Mouse (Mus musculus): ENCODE data around the gene Slc36a2.
"Not testable (repeated sequence)": the region's sequence is repeated elsewhere in the genome, so short reads cannot be mapped to it uniquely, and the experiment has no call there.

The Slc36a2 gene

DNA sequence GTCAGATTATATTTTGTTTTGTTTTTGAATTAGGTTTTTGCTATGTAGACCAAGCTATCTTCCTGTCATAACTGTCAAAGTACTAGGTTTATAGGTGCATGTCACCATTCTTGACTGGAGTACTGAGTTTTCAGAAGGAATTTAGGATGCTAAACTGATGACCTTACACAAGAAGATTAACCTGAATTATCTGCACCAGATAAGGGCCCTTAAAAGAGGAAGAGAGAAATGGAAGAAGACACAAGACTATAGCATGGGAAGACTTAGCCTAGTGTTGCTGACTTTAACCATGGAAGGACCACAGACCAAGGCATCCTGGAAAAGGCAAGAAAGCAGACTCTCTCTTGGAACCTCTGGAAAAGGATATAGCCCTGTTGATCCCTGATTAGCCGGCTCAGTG lies 51.7 kb downstream of the Slc36a2 start:
- DNase-seq (ENCODE audit: low spot score in 2 of 2) = no peak

GRCm38 (mm10) chr11:55131946-55132345 lies 52.9 kb downstream of the Slc36a2 start:
- no peak for DNase-seq (ENCODE audit: low spot score in 2 of 2)

DNA sequence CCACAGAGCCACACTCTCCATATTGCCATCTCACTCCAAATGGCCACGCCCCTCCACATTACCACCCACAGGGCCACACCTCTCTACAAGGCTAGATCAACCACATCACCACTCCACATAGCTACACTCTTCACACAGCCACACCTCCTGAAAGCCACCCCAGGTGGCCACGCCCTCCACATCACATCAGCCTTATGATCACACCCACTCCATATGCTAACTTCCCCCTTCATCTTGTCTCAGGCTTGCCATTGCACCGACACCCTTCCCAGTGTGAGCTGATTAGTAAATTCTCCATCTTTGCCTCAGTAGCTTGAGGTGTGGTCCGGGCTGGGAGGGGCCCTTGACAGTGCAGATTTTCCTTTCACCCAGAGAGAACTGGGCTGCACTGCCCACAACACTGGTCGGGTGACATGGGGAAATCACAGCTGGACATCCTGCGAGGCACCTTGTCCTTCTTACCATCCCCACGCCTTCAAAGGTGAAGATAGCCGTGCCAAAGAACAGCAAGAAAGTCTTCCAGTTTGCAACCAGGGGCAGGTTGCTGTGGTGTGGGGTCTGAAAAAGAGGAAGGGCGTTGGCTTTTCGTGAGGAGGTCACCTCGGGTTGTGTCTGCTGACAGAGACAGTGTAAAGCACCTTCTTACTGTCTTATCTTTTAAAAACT lies 53.7 kb downstream of the Slc36a2 start:
- no peak for DNase-seq (ENCODE audit: low spot score in 2 of 2)

DNA sequence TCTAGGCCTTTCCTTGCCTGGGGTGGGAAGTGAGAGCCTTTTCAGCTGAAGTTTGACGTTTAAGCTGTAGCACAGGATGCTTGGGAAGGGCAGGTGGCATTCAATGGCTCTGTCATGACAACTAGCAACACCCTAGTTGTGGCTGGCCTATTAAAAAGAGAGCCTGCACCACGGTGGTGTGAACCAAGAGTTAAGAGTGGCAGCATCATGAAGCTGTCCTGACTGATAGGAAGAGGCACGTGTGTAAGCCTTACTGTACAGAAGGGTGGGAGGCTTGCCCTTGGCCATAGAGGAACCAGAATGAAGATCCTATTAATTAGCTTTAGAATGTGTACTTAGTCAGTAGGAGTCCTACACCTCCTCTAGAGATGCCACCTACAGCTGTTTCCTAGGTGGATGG lies 56.5 kb downstream of the Slc36a2 start:
- no peak for DNase-seq (ENCODE audit: low spot score in 2 of 2)

DNA sequence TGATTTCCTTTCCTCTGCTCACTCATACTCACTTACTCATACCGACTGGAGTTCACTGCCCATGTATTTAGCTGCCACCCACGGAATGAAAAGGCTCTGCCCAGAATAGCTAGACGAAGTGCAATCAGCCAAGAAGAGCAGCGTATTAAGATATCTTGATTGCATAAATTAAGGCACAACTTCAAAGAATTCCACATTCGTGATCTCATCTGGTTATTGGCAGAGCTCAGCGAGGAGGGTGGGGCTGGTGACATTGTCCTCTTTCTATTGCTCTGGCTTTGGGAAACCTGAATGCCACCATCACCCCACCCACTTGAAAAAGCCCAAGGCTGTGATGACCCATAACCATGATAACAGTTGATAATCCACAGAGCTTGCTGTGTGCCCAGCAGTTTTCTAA lies 56.9 kb downstream of the Slc36a2 start:
- DNase-seq (ENCODE audit: low spot score in 2 of 2) = no peak

DNA sequence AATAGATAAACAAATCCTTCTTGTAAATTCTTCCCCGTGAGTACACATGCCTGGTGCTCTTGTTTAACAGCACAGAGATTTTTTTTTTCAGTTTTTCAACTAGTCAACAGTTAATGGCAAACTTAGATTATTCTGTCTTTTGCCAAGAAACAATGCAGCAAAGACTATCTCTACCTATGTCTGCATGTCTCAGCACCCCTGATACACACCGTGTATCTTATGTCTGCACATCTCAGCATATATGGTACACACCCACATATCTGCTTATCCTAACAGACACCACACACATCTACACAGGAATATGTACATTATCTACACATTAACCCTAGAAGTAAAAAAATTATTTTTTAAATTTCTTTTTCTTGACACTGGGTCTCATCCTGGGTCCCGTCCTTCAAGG lies 58.2 kb downstream of the Slc36a2 start:
- DNase-seq (ENCODE audit: low spot score in 2 of 2) = no peak

DNA sequence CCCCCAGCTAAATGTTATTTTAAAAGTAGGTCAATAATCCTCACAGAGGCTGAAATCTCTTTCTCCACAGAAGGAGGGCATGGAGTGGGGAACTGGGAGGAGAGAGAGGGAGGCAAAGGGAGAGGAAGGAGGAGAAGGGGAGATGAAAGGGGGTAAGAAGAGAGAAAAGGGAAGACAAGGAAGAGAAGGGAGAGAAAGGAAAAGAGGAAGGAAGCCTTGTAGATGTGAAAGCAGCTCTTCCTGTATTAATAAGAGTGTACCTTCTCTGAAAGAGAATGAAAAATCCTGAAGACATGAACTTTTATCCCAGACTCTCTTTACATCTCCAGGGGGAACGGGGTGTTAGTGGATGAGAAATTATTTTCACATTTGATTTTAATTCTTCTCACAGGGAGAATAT lies 63.4 kb downstream of the Slc36a2 start:
- DNase-seq (ENCODE audit: low spot score in 2 of 2) = no peak

GRCm38 (mm10) chr11:55120821-55121271 lies 64.0 kb downstream of the Slc36a2 start:
- no peak for DNase-seq (ENCODE audit: low spot score in 2 of 2)

DNA sequence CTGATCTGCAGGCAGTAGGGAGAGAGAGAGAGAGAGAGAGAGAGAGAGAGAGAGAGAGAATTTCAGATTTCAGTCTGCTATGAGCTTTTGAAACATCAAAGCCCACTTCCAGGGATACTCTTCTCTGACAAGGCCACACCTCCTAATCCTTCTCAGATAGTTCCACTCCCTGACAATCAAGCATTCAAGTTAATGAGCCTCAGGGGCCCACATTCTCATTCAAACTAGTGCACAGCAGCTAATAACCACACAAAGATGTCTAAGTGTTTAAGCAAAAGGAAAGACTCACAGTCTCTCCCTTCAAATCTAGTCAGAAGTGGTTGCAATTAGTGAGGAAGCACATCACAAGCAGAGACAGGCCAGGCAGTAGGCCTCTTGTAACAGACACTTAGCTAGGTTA lies 64.6 kb downstream of the Slc36a2 start:
- no peak for DNase-seq (ENCODE audit: low spot score in 2 of 2)

GRCm38 (mm10) chr11:55117031-55117430 lies 67.8 kb downstream of the Slc36a2 start:
- DNase-seq (ENCODE audit: low spot score in 2 of 2) = no peak

DNA sequence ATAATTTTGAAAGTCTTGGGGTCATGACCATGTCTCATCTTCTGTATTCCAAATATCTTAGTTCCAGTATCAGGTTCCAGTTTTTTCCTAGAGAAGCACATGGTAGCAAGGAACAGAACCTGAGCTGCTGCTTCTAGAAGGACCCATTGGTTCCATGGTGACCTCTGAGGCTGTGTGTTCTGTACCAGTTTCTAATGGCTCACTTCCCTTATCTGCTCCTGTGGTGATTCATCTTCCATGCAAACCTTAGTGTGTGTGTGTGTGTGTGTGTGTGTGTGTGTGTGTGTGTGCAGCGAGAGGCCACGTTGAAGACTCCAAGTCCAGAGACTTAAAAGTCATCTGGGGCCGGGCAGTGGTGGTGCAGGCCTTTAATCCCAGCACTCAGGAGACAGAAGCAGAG lies 68.9 kb downstream of the Slc36a2 start:
- no peak for DNase-seq (ENCODE audit: low spot score in 2 of 2)

DNA sequence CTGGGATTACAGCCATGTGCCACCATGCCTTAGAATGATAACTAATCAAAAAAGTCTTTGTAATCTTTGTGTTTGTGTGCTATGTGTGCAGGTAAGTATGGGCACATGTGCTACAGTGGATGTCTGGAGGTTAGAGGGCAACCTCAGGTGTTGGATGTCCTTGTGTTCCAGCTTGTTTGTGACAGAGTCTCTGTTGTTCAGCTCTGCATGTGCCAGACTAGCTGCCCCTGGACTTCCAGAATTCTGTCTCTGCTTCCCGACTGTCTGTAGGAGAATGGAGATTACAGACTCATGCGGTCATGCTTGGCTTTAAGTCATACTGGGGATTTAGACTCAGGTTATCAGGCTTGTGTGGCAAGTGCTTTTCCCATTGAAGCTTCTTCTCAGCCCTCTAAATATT lies 70.6 kb downstream of the Slc36a2 start:
- DNase-seq (ENCODE audit: low spot score in 2 of 2) = no peak

DNA sequence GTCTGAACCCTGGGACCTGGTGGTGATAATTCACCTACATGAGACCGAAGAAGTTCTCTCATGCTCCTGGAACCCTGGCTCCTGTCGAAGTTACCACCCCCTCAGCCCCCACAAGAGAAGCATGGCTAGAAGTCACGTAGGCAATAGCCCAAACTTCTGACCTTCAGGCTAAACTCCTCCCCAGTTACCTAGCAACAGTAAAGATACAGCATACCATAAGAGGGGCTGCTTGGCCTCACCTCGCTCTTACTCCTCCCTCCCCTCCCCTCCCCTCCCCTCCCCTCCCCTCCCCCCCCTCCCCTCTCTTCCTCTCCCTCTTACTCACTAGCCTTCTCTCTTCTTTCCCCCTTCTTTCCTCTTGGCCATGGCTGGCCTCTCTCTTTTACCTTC lies 71.0 kb downstream of the Slc36a2 start:
- DNase-seq (ENCODE audit: low spot score in 2 of 2) = not testable (repeated sequence)

- no peak for DNase-seq (ENCODE audit: low spot score in 2 of 2)
These were observed 71.5 kb downstream of the Slc36a2 start for GRCm38 (mm10) chr11:55113209-55113860.

GRCm38 (mm10) chr11:55110566-55111169 lies 74.2 kb downstream of the Slc36a2 start:
- no peak for DNase-seq (ENCODE audit: low spot score in 2 of 2)

GRCm38 (mm10) chr11:55109521-55110300 lies 75.2 kb downstream of the Slc36a2 start:
- no peak for DNase-seq (ENCODE audit: low spot score in 2 of 2)

All from urinary bladder, postnatal 36 days (tissue).